Mouse (Mus musculus): ENCODE measurements around the gene Gm49368.

- TF ChIP-seq CTCF (conservative IDR thresholded peaks at IDR 0.05; ENCODE audit: insufficient read depth, insufficient read length, low read depth, low read length): no peak
- TF ChIP-seq POLR2A (IDR thresholded peaks at IDR 0.05; ENCODE audit: low read depth, low read length): no peak
These were observed 16.8 kb upstream of the Gm49368 start for GRCm38 (mm10) chr7:128045640-128046039.

All from kidney, adult 2 months (tissue).